Mouse (Mus musculus): ENCODE data around the gene Pcnp. TPM values are rescaled to one million over a fixed set of nuclear protein-coding genes. Genes with fewer than 3 reads are reported as not detected.

Pcnp gene
- total RNA-seq, 2 experiments from 2014 or later: 49.3 to 56.8 TPM

- intact Hi-C loops (cut with DNase I): no loop called here
- no peak for DNase-seq (ENCODE audit: low spot score)
Observed at GRCm38 (mm10) chr16:56038090-56038489, 8.6 kb upstream of the Pcnp start.

GRCm38 (mm10) chr16:56037138-56038010, 7.8 kb upstream of the Pcnp start, which contains the start of gene Trmt10c:
Trmt10c (minus strand) TSS chr16:56037819.
- DNase-seq (ENCODE audit: low spot score): peak; percentile 84

GRCm38 (mm10) chr16:56036501-56036900, 7.0 kb upstream of the Pcnp start:
- intact Hi-C loops (cut with DNase I): no loop called here
- no peak for DNase-seq (ENCODE audit: low spot score)

More at GRCm38 (mm10) chr16:56037138-56038010, 7.8 kb upstream of the Pcnp start, which contains the start of gene Trmt10c:
- intact Hi-C loops (cut with DNase I): no loop called here

- intact Hi-C loops (cut with DNase I): loop anchor here (5.0 kb wide), 1 partner anchor 38 kb away; no protein-coding TSS in a partner anchor
- DNase-seq (ENCODE audit: low spot score): no peak
Observed at GRCm38 (mm10) chr16:56034566-56034965, 5.0 kb upstream of the Pcnp start.

GRCm38 (mm10) chr16:56028722-56029551, 602 bp downstream of the Pcnp start:
- intact Hi-C loops (cut with DNase I): loop anchor here (2.0 kb wide), 2 partner anchors 54 to 62 kb away; partner anchors contain the start of gene Rpl24
- DNase-seq (ENCODE audit: low spot score): no peak

- DNase-seq (ENCODE audit: low spot score): no peak
- intact Hi-C loops (cut with DNase I): loop anchor here (2.0 kb wide), 2 partner anchors 53 to 61 kb away; partner anchors contain the start of gene Rpl24
Observed at GRCm38 (mm10) chr16:56027854-56028629, 1.5 kb downstream of the Pcnp start.

GRCm38 (mm10) chr16:56019660-56020059, 9.9 kb downstream of the Pcnp start:
- DNase-seq (ENCODE audit: low spot score): no peak
- intact Hi-C loops (cut with DNase I): no loop called here

- DNase-seq (ENCODE audit: low spot score): no peak
- intact Hi-C loops (cut with DNase I): no loop called here
Observed at GRCm38 (mm10) chr16:56014076-56014475, 15.5 kb downstream of the Pcnp start.

GRCm38 (mm10) chr16:56012789-56013743, 16.5 kb downstream of the Pcnp start:
- no peak for DNase-seq (ENCODE audit: low spot score)
- intact Hi-C loops (cut with DNase I): no loop called here

GRCm38 (mm10) chr16:56008862-56009261, 20.7 kb downstream of the Pcnp start:
- intact Hi-C loops (cut with DNase I): no loop called here
- DNase-seq (ENCODE audit: low spot score): no peak

- no peak for DNase-seq (ENCODE audit: low spot score)
- intact Hi-C loops (cut with DNase I): no loop called here
Observed at GRCm38 (mm10) chr16:56006798-56007197, 22.7 kb downstream of the Pcnp start.

GRCm38 (mm10) chr16:55994235-55994634, 35.3 kb downstream of the Pcnp start:
- no peak for DNase-seq (ENCODE audit: low spot score)
- intact Hi-C loops (cut with DNase I): no loop called here

- intact Hi-C loops (cut with DNase I): no loop called here
- no peak for DNase-seq (ENCODE audit: low spot score)
Observed at GRCm38 (mm10) chr16:55990311-55990710, 39.2 kb downstream of the Pcnp start.

GRCm38 (mm10) chr16:55986001-55986400, 43.5 kb downstream of the Pcnp start:
- no peak for DNase-seq (ENCODE audit: low spot score)
- intact Hi-C loops (cut with DNase I): no loop called here

- DNase-seq (ENCODE audit: low spot score): no peak
- intact Hi-C loops (cut with DNase I): loop anchor here (2.0 kb wide), 1 partner anchor 54 kb away; the partner anchor contains the start of gene Pcnp
Observed at GRCm38 (mm10) chr16:55974903-55975285, 54.6 kb downstream of the Pcnp start.

- peak; percentile 86 for DNase-seq (ENCODE audit: low spot score)
- intact Hi-C loops (cut with DNase I): loop anchor here (2.0 kb wide), 1 partner anchor 54 kb away; the partner anchor contains the start of gene Pcnp
Observed at GRCm38 (mm10) chr16:55974256-55974902, 55.2 kb downstream of the Pcnp start.

- intact Hi-C loops (cut with DNase I): loop anchor here (2.0 kb wide), 1 partner anchor 55 kb away; the partner anchor contains the start of gene Pcnp
- peak; percentile 97 for DNase-seq (ENCODE audit: low spot score)
Observed at GRCm38 (mm10) chr16:55973431-55974255, 55.9 kb downstream of the Pcnp start, which contains the start of gene Zbtb11. Zbtb11 (plus strand) TSS chr16:55973883.

Data from heart, postnatal 25 days (tissue).